Mouse (Mus musculus) lung, postnatal 0 days (tissue): ENCODE measurements around the gene Hoxc11.

Experiments
- CTCF ChIP-seq: IDR thresholded peaks from 2 replicates; pipeline ENCODE4 v1.5.1; 2016; ENCODE audit warnings: antibody characterized with exemption, mild to moderate bottlenecking
- EP300 ChIP-seq: IDR thresholded peaks from 2 replicates; pipeline ENCODE4 v1.6.1; 2016; ENCODE audit warnings: antibody characterized with exemption, mild to moderate bottlenecking, control low read depth

DNA sequence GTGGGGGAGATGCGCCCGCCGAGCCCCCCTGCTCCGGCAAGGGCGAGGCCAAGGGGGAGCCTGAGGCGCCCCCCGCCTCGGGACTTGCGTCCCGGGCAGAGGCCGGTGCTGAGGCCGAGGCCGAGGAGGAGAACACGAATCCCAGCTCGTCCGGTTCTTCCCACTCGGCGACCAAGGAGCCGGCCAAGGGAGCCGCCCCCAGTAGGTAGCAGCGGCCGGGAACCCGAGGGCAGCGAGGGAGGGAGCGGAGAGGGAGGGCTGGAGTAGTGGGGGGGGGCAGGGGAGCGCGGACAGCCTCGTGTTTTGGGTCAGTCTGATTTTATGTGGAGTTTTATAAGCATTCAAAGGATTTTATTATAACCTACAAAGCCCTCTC is 768 bp downstream of the Hoxc11 start:
- TF ChIP-seq CTCF: no peak
- no peak for TF ChIP-seq EP300
